Mouse (Mus musculus): ENCODE results near the gene Pmpca. TPM values are rescaled to one million over a fixed set of nuclear protein-coding genes. Genes with fewer than 3 reads are reported as not detected.

Gene Pmpca
- polyA plus RNA-seq, 1 experiment from 2014 or later, result 144 TPM

- Histone ChIP-seq H3K27me3 (replicated peaks; ENCODE audit: low read depth, poor library complexity, severe bottlenecking) (no peaks in the 10 kb centered on the region; the same call in 1 of the 2 replicates), H3K4me3 (no peak overlapping the region), H3K27ac (replicated peaks) (no peak overlapping the region), H3K4me1 (peaks cover 26% of the 10 kb centered on the region), H3K9me3 (no peaks in the 10 kb centered on the region), H3K36me3 (replicated peaks) (peaks cover 4% of the 10 kb centered on the region; the same call in 1 of the 2 replicates)
- WGBS, result 74% methylated on average over 7 of the region's 7 CpGs
- no peak for DNase-seq (ENCODE audit: low spot score)
Observed at GRCm38 (mm10) chr2:26356678-26357077, 32.5 kb upstream of the Pmpca start.

- Histone ChIP-seq H3K4me3 (no peak overlapping the region), H3K27me3 (replicated peaks; ENCODE audit: low read depth, poor library complexity, severe bottlenecking) (no peaks in the 10 kb centered on the region; the same call in 1 of the 2 replicates), H3K9me3 (no peaks in the 10 kb centered on the region), H3K36me3 (replicated peaks) (peaks cover 7% of the 10 kb centered on the region), H3K4me1 (peaks cover 23% of the 10 kb centered on the region), H3K27ac (replicated peaks) (no peak overlapping the region; the same call in 1 of the 2 replicates)
- 49% methylated on average over 15 of the region's 15 CpGs for WGBS
- peak; percentile 17 for DNase-seq (ENCODE audit: low spot score)
Observed at GRCm38 (mm10) chr2:26357484-26357883, 31.7 kb upstream of the Pmpca start.

GRCm38 (mm10) chr2:26358667-26359320 lies 30.3 kb upstream of the Pmpca start:
- 89% methylated on average over 13 of the region's 13 CpGs for WGBS
- peaks cover 11% of the 10 kb centered on the region for H3K4me1 ChIP-seq
- H3K36me3 ChIP-seq (replicated peaks), result peaks cover 20% of the 10 kb centered on the region
- no peaks in the 10 kb centered on the region for H3K27me3 ChIP-seq (replicated peaks; ENCODE audit: low read depth, poor library complexity, severe bottlenecking)
- H3K4me3 ChIP-seq, result no peak overlapping the region
- no peak for DNase-seq (ENCODE audit: low spot score)
- no peaks in the 10 kb centered on the region for H3K9me3 ChIP-seq
- H3K27ac ChIP-seq (replicated peaks), result no peak overlapping the region

GRCm38 (mm10) chr2:26359983-26360382 lies 29.2 kb upstream of the Pmpca start:
- Histone ChIP-seq H3K27me3 (replicated peaks; ENCODE audit: low read depth, poor library complexity, severe bottlenecking) (no peaks in the 10 kb centered on the region), H3K27ac (replicated peaks) (no peak overlapping the region), H3K4me1 (peaks cover 11% of the 10 kb centered on the region), H3K9me3 (no peaks in the 10 kb centered on the region), H3K4me3 (no peak overlapping the region), H3K36me3 (replicated peaks) (peaks cover 32% of the 10 kb centered on the region)
- DNase-seq (ENCODE audit: low spot score), result no peak
- WGBS, result 89% methylated on average over 6 of the region's 6 CpGs

- Histone ChIP-seq H3K27me3 (replicated peaks; ENCODE audit: low read depth, poor library complexity, severe bottlenecking) (no peaks in the 10 kb centered on the region), H3K27ac (replicated peaks) (no peak within 1 kb of the TSS), H3K9me3 (no peaks in the 10 kb centered on the region), H3K4me3 (no peak within 1 kb of the TSS), H3K4me1 (peaks cover 11% of the 10 kb centered on the region), H3K36me3 (replicated peaks) (peaks cover 40% of the 10 kb centered on the region)
- no peak for DNase-seq (ENCODE audit: low spot score)
- WGBS, result 56% methylated on average over 3 of the region's 3 CpGs
Observed at GRCm38 (mm10) chr2:26360772-26361171, 28.4 kb upstream of the Pmpca start, which contains the start of gene Card9. Gene Card9 (minus strand): TSS chr2:26360918.

GRCm38 (mm10) chr2:26362991-26363390 lies 26.1 kb upstream of the Pmpca start:
- H3K36me3 ChIP-seq (replicated peaks), result peaks cover 62% of the 10 kb centered on the region
- H3K9me3 ChIP-seq, result no peaks in the 10 kb centered on the region
- H3K27ac ChIP-seq (replicated peaks), result no peak overlapping the region
- no peaks in the 10 kb centered on the region for H3K4me1 ChIP-seq
- H3K27me3 ChIP-seq (replicated peaks; ENCODE audit: low read depth, poor library complexity, severe bottlenecking), result no peaks in the 10 kb centered on the region
- no peak overlapping the region for H3K4me3 ChIP-seq
- DNase-seq (ENCODE audit: low spot score), result no peak
- WGBS, result 83% methylated on average over 5 of the region's 5 CpGs

GRCm38 (mm10) chr2:26363481-26363880 lies 25.7 kb upstream of the Pmpca start:
- 83% methylated on average over 5 of the region's 5 CpGs for WGBS

GRCm38 (mm10) chr2:26364738-26365465 lies 24.2 kb upstream of the Pmpca start:
- 90% methylated on average over 10 of the region's 10 CpGs for WGBS
- Histone ChIP-seq H3K27me3 (replicated peaks; ENCODE audit: low read depth, poor library complexity, severe bottlenecking) (no peaks in the 10 kb centered on the region), H3K9me3 (no peaks in the 10 kb centered on the region), H3K27ac (replicated peaks) (no peak overlapping the region), H3K4me1 (no peaks in the 10 kb centered on the region), H3K36me3 (replicated peaks) (peaks cover 81% of the 10 kb centered on the region), H3K4me3 (no peak overlapping the region)
- no peak for DNase-seq (ENCODE audit: low spot score)

More at GRCm38 (mm10) chr2:26363481-26363880, 25.7 kb upstream of the Pmpca start:
- DNase-seq (ENCODE audit: low spot score), result no peak
- Histone ChIP-seq H3K4me3 (no peak overlapping the region), H3K36me3 (replicated peaks) (peaks cover 67% of the 10 kb centered on the region), H3K27me3 (replicated peaks; ENCODE audit: low read depth, poor library complexity, severe bottlenecking) (no peaks in the 10 kb centered on the region), H3K4me1 (no peaks in the 10 kb centered on the region), H3K27ac (replicated peaks) (no peak overlapping the region), H3K9me3 (no peaks in the 10 kb centered on the region)

GRCm38 (mm10) chr2:26367911-26368310 lies 21.2 kb upstream of the Pmpca start:
- Histone ChIP-seq H3K36me3 (replicated peaks) (peaks cover 100% of the 10 kb centered on the region), H3K27ac (replicated peaks) (no peak overlapping the region), H3K4me3 (no peak overlapping the region), H3K27me3 (replicated peaks; ENCODE audit: low read depth, poor library complexity, severe bottlenecking) (no peaks in the 10 kb centered on the region), H3K4me1 (no peaks in the 10 kb centered on the region), H3K9me3 (no peaks in the 10 kb centered on the region)
- WGBS, result 93% methylated on average over 6 of the region's 6 CpGs
- DNase-seq (ENCODE audit: low spot score), result no peak

- Histone ChIP-seq H3K4me1 (no peaks in the 10 kb centered on the region), H3K9me3 (no peaks in the 10 kb centered on the region), H3K36me3 (replicated peaks) (peaks cover 100% of the 10 kb centered on the region), H3K4me3 (no peak overlapping the region), H3K27me3 (replicated peaks; ENCODE audit: low read depth, poor library complexity, severe bottlenecking) (no peaks in the 10 kb centered on the region), H3K27ac (replicated peaks) (no peak overlapping the region)
- 82% methylated on average over 1 of the region's 1 CpGs for WGBS
- DNase-seq (ENCODE audit: low spot score), result no peak
Observed at GRCm38 (mm10) chr2:26368572-26368971, 20.6 kb upstream of the Pmpca start.

GRCm38 (mm10) chr2:26372396-26372795 lies 16.7 kb upstream of the Pmpca start:
- Histone ChIP-seq H3K27me3 (replicated peaks; ENCODE audit: low read depth, poor library complexity, severe bottlenecking) (no peaks in the 10 kb centered on the region), H3K4me1 (no peaks in the 10 kb centered on the region), H3K27ac (replicated peaks) (no peak overlapping the region), H3K36me3 (replicated peaks) (peaks cover 100% of the 10 kb centered on the region), H3K4me3 (no peak overlapping the region), H3K9me3 (no peaks in the 10 kb centered on the region)
- 94% methylated on average over 8 of the region's 8 CpGs for WGBS
- no peak for DNase-seq (ENCODE audit: low spot score)

GRCm38 (mm10) chr2:26380131-26380771 lies 8.9 kb upstream of the Pmpca start, which contains the start of gene Snapc4:
Gene Snapc4 (minus strand): TSS chr2:26380653.
- peak within 1 kb of the TSS; percentile 87 for H3K4me3 ChIP-seq
- no peaks in the 10 kb centered on the region for H3K9me3 ChIP-seq
- H3K4me1 ChIP-seq, result peaks cover 10% of the 10 kb centered on the region
- WGBS, result under 1% methylated on average over 38 of the region's 38 CpGs
- H3K27ac ChIP-seq (replicated peaks), result peak within 1 kb of the TSS; percentile 82
- H3K27me3 ChIP-seq (replicated peaks; ENCODE audit: low read depth, poor library complexity, severe bottlenecking), result no peaks in the 10 kb centered on the region
- peak; percentile 92 for DNase-seq (ENCODE audit: low spot score)
- peaks cover 75% of the 10 kb centered on the region for H3K36me3 ChIP-seq (replicated peaks)

All from embryonic facial prominence, embryonic 10.5 days (tissue).